Mouse (Mus musculus) limb, embryonic 11.5 days (tissue): ENCODE data around the gene Itpr3. TPM values are rescaled to one million over a fixed set of nuclear protein-coding genes. Genes with fewer than 3 reads are reported as not detected.
A peak's percentile ranks its signal among the peaks of the same experiment; 100 is the strongest.

Source experiments
- ATAC-seq: fragments of 200-750 bp; cut with Nextera tagmentation; 2 replicates; pipeline ENCODE4 v1.8.0; 2017; ENCODE audit warnings: low read depth; ENCODE audit not compliant: insufficient number of reproducible peaks, low FRiP score, low TSS enrichment
- DNase-seq: peaks from one replicate; pipeline ENCODE4 v3.0.0-alpha.2; 2015; ENCODE audit warnings: low spot score
- H3K27ac ChIP-seq: fragments of 300-500 bp; sonication (generic); replicated peaks from 2 replicates; pipeline ENCODE4 v1.5.1; 2014; ENCODE audit warnings: low read depth, mild to moderate bottlenecking, low read length
- H3K27me3 ChIP-seq: fragments of 300-500 bp; sonication (generic); 2 replicates; pipeline ENCODE4 v1.6.1; 2014; ENCODE audit warnings: mild to moderate bottlenecking, low read length, mixed read lengths; ENCODE audit not compliant: control insufficient read depth, insufficient read depth
- H3K36me3 ChIP-seq: fragments of 300-500 bp; sonication (generic); 2 replicates; pipeline ENCODE4 v1.6.1; 2014; ENCODE audit warnings: mild to moderate bottlenecking, low read length, moderate library complexity, mixed read lengths; ENCODE audit not compliant: control insufficient read depth, insufficient read depth
- H3K4me1 ChIP-seq: fragments of 300-500 bp; sonication (generic); 2 replicates; pipeline ENCODE4 v1.6.1; 2014; ENCODE audit warnings: low read length, mixed read lengths; ENCODE audit not compliant: control insufficient read depth, insufficient read depth
- H3K4me2 ChIP-seq: fragments of 300-500 bp; sonication (generic); 2 replicates; pipeline ENCODE4 v1.6.1; 2014; ENCODE audit warnings: low read depth, mild to moderate bottlenecking, moderate library complexity; ENCODE audit not compliant: severe bottlenecking
- H3K4me3 ChIP-seq: fragments of 300-500 bp; sonication (generic); 2 replicates; pipeline ENCODE4 v1.5.1; 2014; ENCODE audit warnings: low read depth, low read length
- H3K9ac ChIP-seq: fragments of 300-500 bp; sonication (generic); 2 replicates; pipeline ENCODE4 v1.6.1; 2014; ENCODE audit warnings: mild to moderate bottlenecking, low read length
- H3K9me3 ChIP-seq: fragments of 300-500 bp; sonication (generic); 2 replicates; pipeline ENCODE4 v1.6.1; 2016; ENCODE audit warnings: low read length; ENCODE audit not compliant: control insufficient read depth
- WGBS: fragments of 180-500 bp; shearing (Covaris S2); extraction: QIAGEN DNeasy Blood & Tissue Kit; methylation state at CpG from one replicate; pipeline ENCODE4 v1.1.7; 2014; 5-methylcytosine and 5-hydroxymethylcytosine counted together
- polyA plus RNA-seq: library from polyadenylated mRNA; unstranded; fragments of >200 nt; fragmentation: Nextera tagmentation; extraction: Ambion mirVana; gene quantifications from 2 replicates; pipeline ENCODE4 v1.2.1, GENCODE M21; 2014

Itpr3 gene
- polyA plus RNA-seq, 1 experiment from 2014 or later, result 3.0 TPM

GRCm38 (mm10) chr17:27105698-27106470, 48.8 kb downstream of the Itpr3 start:
- WGBS, result 64% methylated on average over 16 of the region's 18 CpGs
- H3K27ac ChIP-seq, result no peak overlapping the region
- no peak for ATAC-seq
- no peak overlapping the region for H3K4me3 ChIP-seq
- H3K4me1 ChIP-seq, result no peaks in the 10 kb centered on the region; the same call in 1 of the 2 replicates
- DNase-seq, result no peak
- no peaks in the 10 kb centered on the region for H3K27me3 ChIP-seq
- no peaks in the 10 kb centered on the region; the same call in 1 of the 2 replicates for H3K9me3 ChIP-seq
- H3K9ac ChIP-seq, result no peak overlapping the region
- H3K36me3 ChIP-seq, result no peaks in the 10 kb centered on the region
- no peak overlapping the region for H3K4me2 ChIP-seq

GRCm38 (mm10) chr17:27106745-27107144, 49.6 kb downstream of the Itpr3 start:
- DNase-seq, result peak; percentile 61
- Histone ChIP-seq H3K27me3 (no peaks in the 10 kb centered on the region), H3K27ac (no peak overlapping the region), H3K4me3 (no peak overlapping the region), H3K36me3 (no peaks in the 10 kb centered on the region), H3K4me1 (no peaks in the 10 kb centered on the region; the same call in 1 of the 2 replicates), H3K9me3 (no peaks in the 10 kb centered on the region; the same call in 1 of the 2 replicates), H3K9ac (no peak overlapping the region), H3K4me2 (no peak overlapping the region)
- WGBS, result 86% methylated on average over 9 of the region's 9 CpGs
- ATAC-seq, result no peak

- DNase-seq, result no peak
- no peaks in the 10 kb centered on the region for H3K36me3 ChIP-seq
- no peaks in the 10 kb centered on the region; the same call in 1 of the 2 replicates for H3K4me1 ChIP-seq
- H3K9ac ChIP-seq, result no peak overlapping the region
- WGBS, result 86% methylated on average over 6 of the region's 6 CpGs
- no peak overlapping the region for H3K27ac ChIP-seq
- H3K27me3 ChIP-seq, result no peaks in the 10 kb centered on the region
- no peak for ATAC-seq
- H3K9me3 ChIP-seq, result no peaks in the 10 kb centered on the region; the same call in 1 of the 2 replicates
- no peak overlapping the region for H3K4me2 ChIP-seq
- no peak overlapping the region for H3K4me3 ChIP-seq
Measured at GRCm38 (mm10) chr17:27107936-27108335, 50.8 kb downstream of the Itpr3 start.

GRCm38 (mm10) chr17:27110072-27110471, 53.0 kb downstream of the Itpr3 start:
- DNase-seq, result no peak
- Histone ChIP-seq H3K27me3 (no peaks in the 10 kb centered on the region), H3K4me1 (no peaks in the 10 kb centered on the region), H3K9me3 (no peaks in the 10 kb centered on the region; the same call in 1 of the 2 replicates), H3K36me3 (no peaks in the 10 kb centered on the region), H3K27ac (no peak overlapping the region), H3K9ac (no peak overlapping the region), H3K4me3 (no peak overlapping the region), H3K4me2 (no peak overlapping the region)
- WGBS, result 94% methylated on average over 7 of the region's 7 CpGs
- no peak for ATAC-seq

- peaks cover 22% of the 10 kb centered on the region for H3K36me3 ChIP-seq
- no peak for ATAC-seq
- H3K4me3 ChIP-seq, result no peak overlapping the region
- 90% methylated on average over 25 of the region's 25 CpGs for WGBS
- H3K4me2 ChIP-seq, result no peak overlapping the region
- H3K4me1 ChIP-seq, result peaks cover 6% of the 10 kb centered on the region
- H3K9ac ChIP-seq, result no peak overlapping the region
- H3K9me3 ChIP-seq, result no peaks in the 10 kb centered on the region
- H3K27ac ChIP-seq, result no peak overlapping the region
- H3K27me3 ChIP-seq, result no peaks in the 10 kb centered on the region
- no peak for DNase-seq
Measured at GRCm38 (mm10) chr17:27118676-27119539, 61.8 kb downstream of the Itpr3 start.

GRCm38 (mm10) chr17:27119540-27119895, 62.4 kb downstream of the Itpr3 start:
- DNase-seq (no peak), ATAC-seq (no peak)
- H3K4me3 ChIP-seq, result no peak overlapping the region
- peaks cover 6% of the 10 kb centered on the region for H3K4me1 ChIP-seq
- no peaks in the 10 kb centered on the region for H3K9me3 ChIP-seq
- H3K27me3 ChIP-seq, result no peaks in the 10 kb centered on the region
- 75% methylated on average over 4 of the region's 4 CpGs for WGBS
- no peak overlapping the region for H3K4me2 ChIP-seq
- no peak overlapping the region for H3K27ac ChIP-seq
- no peak overlapping the region for H3K9ac ChIP-seq
- H3K36me3 ChIP-seq, result peaks cover 22% of the 10 kb centered on the region

GRCm38 (mm10) chr17:27119954-27120353, 62.9 kb downstream of the Itpr3 start:
- Histone ChIP-seq H3K4me2 (no peak overlapping the region), H3K36me3 (peaks cover 22% of the 10 kb centered on the region), H3K27me3 (no peaks in the 10 kb centered on the region), H3K4me3 (no peak overlapping the region), H3K27ac (no peak overlapping the region), H3K9me3 (no peaks in the 10 kb centered on the region), H3K4me1 (peaks cover 6% of the 10 kb centered on the region), H3K9ac (no peak overlapping the region)
- DNase-seq, result no peak
- ATAC-seq, result no peak
- WGBS, result 79% methylated on average over 8 of the region's 8 CpGs

GRCm38 (mm10) chr17:27120561-27121024, 63.5 kb downstream of the Itpr3 start:
- 9% methylated on average over 18 of the region's 18 CpGs for WGBS

More at GRCm38 (mm10) chr17:27120561-27121024, 63.5 kb downstream of the Itpr3 start:
- no peak overlapping the region; the same call in 1 of the 2 replicates for H3K9ac ChIP-seq
- H3K27me3 ChIP-seq, result no peaks in the 10 kb centered on the region
- DNase-seq, result peak; percentile 86
- no peak overlapping the region for H3K4me3 ChIP-seq
- H3K27ac ChIP-seq, result no peak overlapping the region
- peaks cover 7% of the 10 kb centered on the region for H3K4me1 ChIP-seq
- no peak overlapping the region for H3K4me2 ChIP-seq
- H3K9me3 ChIP-seq, result no peaks in the 10 kb centered on the region
- ATAC-seq, result no peak; the same call in 1 of the 2 replicates
- H3K36me3 ChIP-seq, result peaks cover 22% of the 10 kb centered on the region
